Mouse (Mus musculus): Measurements from ENCODE around the gene Gjc2. TPM values are rescaled to one million over a fixed set of nuclear protein-coding genes. Genes with fewer than 3 reads are reported as not detected.

The Gjc2 gene
- total RNA-seq, 2 experiments from 2014 or later, result 0.98 to 1.5 TPM

GRCm38 (mm10) chr11:59163255-59164236, 19.5 kb downstream of the Gjc2 start, which contains the start of gene Iba57:
TSS of gene Iba57 (minus strand) at chr11:59163739.
- DNase-seq (ENCODE audit: low spot score), result peak; percentile 98
- intact Hi-C loops (cut with DNase I), result loop anchor here (5.0 kb wide), 2 partner anchors 39 to 64 kb away; partner anchors contain the start of genes Arf1 and Mrpl55

DNA sequence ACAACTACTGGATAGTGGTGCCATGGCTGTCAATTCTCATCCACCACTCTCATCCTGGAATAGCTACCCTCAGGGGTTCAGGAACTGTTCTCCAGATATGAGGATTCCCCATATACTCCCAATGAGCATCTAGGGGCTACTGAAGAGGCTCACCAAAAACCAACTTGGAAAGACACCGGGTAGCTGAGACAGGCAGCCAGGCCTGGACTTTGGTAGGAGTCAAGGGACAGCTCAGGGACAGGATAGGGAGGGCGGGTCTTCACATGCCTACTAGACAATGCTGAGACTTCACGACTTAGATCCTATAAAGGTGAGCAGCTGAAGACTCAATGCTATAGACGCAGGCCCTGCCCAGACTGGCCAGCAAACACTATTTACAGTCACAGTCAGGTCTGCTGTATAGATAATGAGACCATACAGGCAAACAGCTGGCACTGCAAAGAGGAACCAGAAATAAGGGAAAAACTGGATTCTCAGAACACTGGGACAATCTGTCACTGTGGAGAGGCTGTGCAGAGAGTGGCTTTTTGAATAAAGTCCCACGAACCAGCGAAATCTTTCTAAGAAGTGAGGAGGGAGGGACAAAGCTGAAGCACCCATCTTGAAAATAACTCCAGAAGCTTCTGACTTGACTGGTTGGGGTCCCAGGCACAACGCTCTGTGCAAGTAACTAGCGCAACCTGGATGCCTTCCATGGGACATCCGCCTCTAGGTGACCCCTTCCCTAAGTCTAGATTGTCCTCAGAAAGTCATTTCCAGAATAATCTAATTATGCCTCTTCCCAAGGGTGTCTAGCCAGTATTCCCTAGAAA, 20.4 kb downstream of the Gjc2 start:
- intact Hi-C loops (cut with DNase I), result loop anchor here (5.0 kb wide), 2 partner anchors 40 to 65 kb away; partner anchors contain the start of genes Arf1 and Mrpl55
- DNase-seq (ENCODE audit: low spot score), result no peak

GRCm38 (mm10) chr11:59161398-59161797, 21.6 kb downstream of the Gjc2 start:
- intact Hi-C loops (cut with DNase I), result loop anchor here (2.0 to 5.0 kb wide), 3 partner anchors 23 to 66 kb away; partner anchors contain the start of genes Arf1 and Mrpl55

DNA sequence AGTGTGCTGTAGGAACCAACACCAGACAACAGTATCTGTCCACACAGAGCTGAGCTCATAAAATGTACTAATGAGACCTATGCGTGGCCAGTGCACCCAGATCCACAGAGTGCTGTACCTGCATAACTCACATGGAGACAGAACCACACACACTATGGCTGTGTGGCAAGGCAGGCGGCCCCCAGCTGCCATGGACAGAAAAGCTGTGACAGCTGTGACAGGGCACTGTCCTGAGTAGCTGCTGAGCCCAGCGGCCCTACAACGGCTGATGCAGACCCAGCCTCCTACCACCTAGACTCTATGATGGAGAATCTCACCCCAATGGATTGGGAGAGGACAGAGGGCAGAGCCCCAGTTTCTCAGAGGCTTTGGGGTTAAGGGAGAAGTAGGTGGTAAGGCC, 23.5 kb downstream of the Gjc2 start:
- DNase-seq (ENCODE audit: low spot score), result no peak

More at GRCm38 (mm10) chr11:59161398-59161797, 21.6 kb downstream of the Gjc2 start:
- DNase-seq (ENCODE audit: low spot score), result no peak

DNA sequence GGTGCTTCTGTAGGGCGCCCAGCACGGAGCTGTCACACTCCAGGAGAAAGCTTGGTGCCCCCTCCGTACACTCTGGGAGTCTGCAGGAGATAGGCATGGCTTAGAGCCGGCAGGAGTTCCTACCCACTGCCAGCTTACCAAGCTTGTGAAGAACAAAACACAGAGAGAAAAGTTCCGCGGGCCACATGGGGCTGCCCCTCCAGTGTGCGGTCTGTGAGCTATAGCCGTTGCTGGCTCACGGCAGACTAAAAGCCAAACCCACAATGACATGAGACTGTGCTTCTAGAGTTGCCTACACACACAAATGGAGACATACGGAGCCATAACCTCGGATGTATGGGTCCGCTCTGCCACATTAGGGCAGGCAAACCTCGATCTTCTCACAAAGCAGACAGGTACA, 23.9 kb downstream of the Gjc2 start:
- no peak for DNase-seq (ENCODE audit: low spot score)
- intact Hi-C loops (cut with DNase I), result no loop called here

More for the DNA sequence above, 23.5 kb downstream of the Gjc2 start:
- intact Hi-C loops (cut with DNase I), result no loop called here

- intact Hi-C loops (cut with DNase I), result no loop called here
- DNase-seq (ENCODE audit: low spot score), result no peak
These were observed 27.1 kb downstream of the Gjc2 start for GRCm38 (mm10) chr11:59155900-59156299.

DNA sequence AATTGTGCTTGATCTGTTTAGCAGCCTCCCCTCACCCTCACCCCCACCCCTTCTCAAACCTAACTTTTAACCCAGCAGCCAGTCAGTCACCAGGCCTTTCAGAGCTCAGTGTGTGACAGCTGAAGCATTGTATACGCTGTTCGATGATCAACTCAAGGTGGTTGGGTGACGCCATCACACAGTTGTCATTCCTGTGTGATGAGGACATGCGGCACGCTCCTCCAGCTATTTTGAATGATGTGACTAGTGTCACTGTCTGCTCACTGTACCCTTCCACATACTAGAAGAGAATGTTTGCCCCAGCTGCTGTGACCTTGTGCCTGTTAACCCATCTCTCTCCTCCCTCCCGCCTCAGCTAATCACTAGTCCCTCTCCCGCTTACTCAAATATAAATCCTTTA, 28.8 kb downstream of the Gjc2 start:
- DNase-seq (ENCODE audit: low spot score), result no peak
- intact Hi-C loops (cut with DNase I), result no loop called here

DNA sequence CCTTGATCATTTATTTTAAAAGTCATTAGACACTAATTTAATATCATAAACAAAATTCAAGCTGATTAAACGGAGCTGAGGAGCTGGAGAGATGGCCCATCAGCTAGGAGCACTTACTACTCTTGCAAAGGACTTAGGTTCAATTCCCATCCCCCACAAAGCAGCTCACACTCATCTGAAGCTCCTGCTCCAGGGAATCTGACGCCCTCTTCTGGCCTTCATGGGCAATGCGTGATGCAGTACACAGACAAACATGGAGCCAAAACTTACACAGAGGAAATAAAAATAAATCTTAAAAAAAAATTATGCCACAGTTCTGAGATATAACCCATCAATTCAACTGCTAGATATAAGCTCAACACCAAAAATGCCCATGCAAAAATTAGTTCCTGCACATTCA, 31.3 kb downstream of the Gjc2 start:
- DNase-seq (ENCODE audit: low spot score), result no peak
- intact Hi-C loops (cut with DNase I), result no loop called here

DNA sequence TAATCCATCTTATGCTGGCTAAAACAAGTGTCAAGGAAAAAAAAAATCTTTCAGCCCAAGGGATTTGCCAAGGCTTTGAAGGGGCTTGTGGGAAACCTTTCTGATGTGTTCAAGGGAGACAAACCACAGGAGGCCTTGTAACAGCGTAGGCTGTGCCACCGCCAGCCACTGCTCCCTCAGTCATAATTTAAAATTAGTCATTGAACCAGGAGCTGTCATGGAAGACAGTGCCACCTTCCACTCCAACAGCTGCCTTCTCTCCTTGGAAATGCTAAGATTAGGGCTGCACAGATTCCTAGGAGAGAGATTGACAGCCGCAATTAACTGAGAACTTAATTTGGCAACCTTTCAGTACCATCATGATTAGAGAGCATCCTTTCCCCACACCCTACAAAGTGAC, 33.7 kb downstream of the Gjc2 start:
- DNase-seq (ENCODE audit: low spot score), result no peak
- intact Hi-C loops (cut with DNase I), result no loop called here

DNA sequence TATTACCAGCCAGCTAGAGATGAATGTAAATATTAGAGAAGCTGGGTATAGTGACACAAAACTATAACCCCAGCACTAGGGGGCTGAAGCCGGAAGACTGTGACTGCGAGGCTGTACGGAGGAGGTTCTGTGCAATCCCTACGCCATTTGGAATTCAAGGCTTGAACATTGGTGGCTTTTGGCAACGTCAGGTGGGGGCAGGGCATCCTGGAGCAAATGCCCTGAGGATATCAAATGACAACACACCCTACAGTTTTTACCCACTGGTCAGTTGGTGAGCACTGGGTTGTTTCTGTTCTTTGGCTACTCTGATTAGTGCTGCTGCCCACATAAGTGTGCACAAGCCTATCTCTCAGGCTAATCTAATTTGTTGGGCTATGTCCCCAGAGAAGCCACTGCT, 40.1 kb downstream of the Gjc2 start:
- intact Hi-C loops (cut with DNase I), result no loop called here
- DNase-seq (ENCODE audit: low spot score), result no peak

DNA sequence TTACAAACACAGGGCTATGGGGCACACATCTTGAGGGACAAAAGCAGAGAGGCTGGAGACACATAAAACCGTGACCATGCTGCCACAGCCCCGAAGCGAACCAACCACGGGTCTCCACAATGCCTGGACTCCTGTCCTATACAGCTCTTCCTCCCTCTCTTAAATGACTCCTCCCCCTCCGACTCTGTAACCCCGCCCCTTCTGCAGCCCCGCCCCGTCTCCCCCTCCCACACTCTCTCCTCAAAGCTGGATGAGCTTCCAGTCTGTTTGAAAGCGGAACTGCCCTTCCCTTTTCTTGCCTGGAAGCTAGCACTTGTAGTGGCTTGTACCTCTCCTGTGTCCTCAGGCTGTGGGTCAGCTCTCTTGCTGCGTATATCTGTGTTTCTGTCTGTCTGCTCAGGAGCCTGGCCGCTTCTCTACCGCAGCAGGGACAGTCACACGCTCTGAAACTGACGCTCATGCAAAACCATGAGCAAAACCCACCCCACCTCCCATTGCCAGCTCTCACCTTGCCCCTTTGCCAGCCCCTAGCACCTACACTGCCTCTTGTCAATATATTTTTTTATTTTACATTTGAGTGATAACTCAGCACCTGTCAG, 41.1 kb downstream of the Gjc2 start:
- intact Hi-C loops (cut with DNase I), result no loop called here
- DNase-seq (ENCODE audit: low spot score), result no peak

- no peak for DNase-seq (ENCODE audit: low spot score)
- intact Hi-C loops (cut with DNase I), result no loop called here
These were observed 44.2 kb downstream of the Gjc2 start for GRCm38 (mm10) chr11:59138537-59139486.

DNA sequence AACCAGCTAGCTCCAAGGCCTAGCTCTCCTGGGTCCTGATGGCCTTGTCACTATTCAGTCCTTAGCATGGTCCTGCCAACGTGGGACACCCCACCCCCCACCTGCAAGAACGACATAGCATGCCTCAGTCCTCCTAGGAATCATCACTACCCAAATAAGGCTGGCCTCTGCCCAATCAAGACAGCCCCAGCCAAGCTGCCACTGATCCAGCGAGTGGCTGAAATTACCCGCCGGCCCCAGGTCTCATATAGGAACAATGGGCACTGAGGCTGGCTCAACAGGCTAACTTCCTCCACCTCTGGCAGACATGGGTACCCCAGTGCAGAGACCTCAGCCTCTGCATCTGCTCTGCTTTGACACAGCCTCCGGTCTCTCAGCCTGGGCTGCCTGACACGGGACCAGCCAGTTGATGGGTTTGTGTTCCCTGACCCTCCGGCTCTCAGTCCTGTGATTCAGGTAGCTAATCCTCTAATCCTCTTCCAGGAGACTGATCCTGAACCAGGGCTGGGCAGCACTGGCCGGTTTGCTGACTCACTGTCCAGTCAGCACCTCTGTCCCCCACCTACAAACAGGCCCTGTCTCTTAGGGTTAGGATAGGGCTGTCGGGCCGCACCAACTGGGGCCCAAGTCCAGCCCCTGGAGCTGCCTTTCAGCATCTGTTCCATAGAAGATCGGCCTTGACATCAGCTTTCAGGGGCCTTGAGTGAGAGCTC, 45.9 kb downstream of the Gjc2 start:
- intact Hi-C loops (cut with DNase I), result no loop called here
- DNase-seq (ENCODE audit: low spot score), result no peak

GRCm38 (mm10) chr11:59135904-59136452, 47.0 kb downstream of the Gjc2 start, which contains the start of gene Obscn:
TSS of gene Obscn (minus strand) at chr11:59136402.
- intact Hi-C loops (cut with DNase I), result no loop called here
- no peak for DNase-seq (ENCODE audit: low spot score)

DNA sequence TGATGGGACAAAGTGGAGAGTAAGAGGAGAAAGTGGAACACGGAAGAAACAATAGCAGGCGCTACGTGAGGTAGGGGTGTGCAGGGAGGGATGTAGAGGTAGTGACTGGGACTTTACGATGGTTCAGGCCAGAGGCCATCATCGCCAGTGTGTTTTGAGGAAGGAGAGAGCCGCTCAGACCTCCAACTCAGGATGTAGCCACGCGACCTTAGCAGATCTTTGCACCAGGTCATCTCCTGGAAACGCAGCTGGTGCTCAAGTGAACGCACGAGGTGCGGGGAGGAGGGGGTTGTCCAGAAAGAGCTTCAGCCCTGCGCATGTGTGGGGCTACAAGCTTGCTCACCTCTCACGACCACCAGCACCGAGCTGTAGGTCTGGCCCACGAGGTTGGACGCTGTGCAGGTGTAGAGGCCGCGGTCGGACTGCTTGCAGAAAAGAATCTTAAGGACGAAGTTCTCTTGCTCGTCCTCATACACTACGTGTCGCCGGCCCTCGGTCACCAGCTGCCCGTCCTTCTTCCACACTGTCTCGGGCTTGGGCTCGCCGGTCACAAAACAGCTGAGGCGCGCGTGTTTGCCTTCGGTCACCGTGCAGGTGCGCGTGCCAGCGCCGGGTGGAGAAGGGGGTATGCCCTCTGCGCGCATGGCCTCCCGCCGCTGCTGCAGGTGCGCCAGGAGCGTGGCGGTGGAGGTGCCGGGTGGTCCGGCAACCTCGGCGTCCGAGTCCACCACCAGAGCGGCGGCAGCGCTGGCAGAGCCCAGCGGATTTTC, 47.8 kb downstream of the Gjc2 start:
- intact Hi-C loops (cut with DNase I), result no loop called here
- DNase-seq (ENCODE audit: low spot score), result no peak

GRCm38 (mm10) chr11:59134373-59134997, 48.5 kb downstream of the Gjc2 start:
- intact Hi-C loops (cut with DNase I), result no loop called here
- no peak for DNase-seq (ENCODE audit: low spot score)

- intact Hi-C loops (cut with DNase I), result no loop called here
- no peak for DNase-seq (ENCODE audit: low spot score)
These were observed 50.9 kb downstream of the Gjc2 start for GRCm38 (mm10) chr11:59132065-59132464.
